ENCODE assay signal across 12 mouse cellular contexts in genomic region chr4:137396641-137397525, GRCm38 (mm10). TPM values are rescaled to one million over a fixed set of nuclear protein-coding genes. Genes with fewer than 3 reads are reported as not detected.
DNase-seq lines count a peak whose midpoint lies in the region; ATAC-seq lines count a peak whose summit lies in the region.
"Had no signal": no experiment of that assay in that cellular context is flagged by ENCODE, and none has a peak within 500 bp of the region (broad histone marks: within the 10 kb centered on the region; RNA-seq: fewer than 3 reads in every experiment).

No protein-coding gene starts in this region.

- H3K36me3 ChIP-seq in heart, embryonic 16.5 days (ENCODE audit: control insufficient read depth, insufficient read depth): no peaks in the 10 kb centered on the region
- no peaks in the 10 kb centered on the region for H3K36me3 ChIP-seq in midbrain, embryonic 14.5 days (ENCODE audit: control insufficient read depth, insufficient read depth, low read length)
- H3K36me3 ChIP-seq: embryonic facial prominence, embryonic 10.5 days; limb, embryonic 12.5 days had no signal

- 56% methylated on average over 15 of the region's 15 CpGs for WGBS in heart, embryonic 16.5 days
- 80% methylated on average over 15 of the region's 15 CpGs for WGBS in midbrain, embryonic 14.5 days

- H3K4me3 ChIP-seq in brown adipose tissue, adult 24 weeks (ENCODE audit: insufficient read depth, low read depth, low read length): no peak overlapping the region
- no peak overlapping the region for H3K4me3 ChIP-seq in heart, embryonic 16.5 days (ENCODE audit: low read length)
- H3K4me3 ChIP-seq in midbrain, embryonic 14.5 days (replicated peaks; ENCODE audit: low read depth, low read length): no peak overlapping the region
- H3K4me3 ChIP-seq: embryonic facial prominence, embryonic 10.5 days; limb, embryonic 12.5 days had no signal

- H3K27ac ChIP-seq in brown adipose tissue, adult 24 weeks (replicated peaks; ENCODE audit: low read depth, low read length): peak overlapping the region; percentile 88
- no peak overlapping the region for H3K27ac ChIP-seq in heart, embryonic 16.5 days (ENCODE audit: low read length)
- H3K27ac ChIP-seq in midbrain, embryonic 14.5 days (replicated peaks; ENCODE audit: low read depth, low read length): no peak overlapping the region
- H3K27ac ChIP-seq: embryonic facial prominence, embryonic 10.5 days; limb, embryonic 12.5 days had no signal

- no peak overlapping the region for H3K4me2 ChIP-seq in heart, embryonic 16.5 days (ENCODE audit: low read depth, low read length)
- H3K4me2 ChIP-seq in midbrain, embryonic 14.5 days (ENCODE audit: low read length): no peak overlapping the region
- H3K4me2 ChIP-seq: limb, embryonic 12.5 days had no signal

- H3K9me3 ChIP-seq in heart, embryonic 16.5 days (replicated peaks; ENCODE audit: control insufficient read depth, low read length): peaks cover 4% of the 10 kb centered on the region; the same call in 1 of the 2 replicates
- H3K9me3 ChIP-seq in midbrain, embryonic 14.5 days (ENCODE audit: control insufficient read depth, low read length): no peaks in the 10 kb centered on the region
- H3K9me3 ChIP-seq: limb, embryonic 12.5 days had no signal

- H3K4me1 ChIP-seq in brown adipose tissue, adult 24 weeks (ENCODE audit: control insufficient read depth, insufficient read depth, insufficient read length, low read length): peaks cover 12% of the 10 kb centered on the region
- H3K4me1 ChIP-seq in heart, embryonic 16.5 days (ENCODE audit: control insufficient read depth, insufficient read depth, low read length): no peaks in the 10 kb centered on the region
- no peaks in the 10 kb centered on the region for H3K4me1 ChIP-seq in midbrain, embryonic 14.5 days (ENCODE audit: control insufficient read depth, insufficient read depth, low read length)
- H3K4me1 ChIP-seq: embryonic facial prominence, embryonic 10.5 days; limb, embryonic 12.5 days had no signal

- H3K9ac ChIP-seq in heart, embryonic 16.5 days (ENCODE audit: low read length): no peak overlapping the region
- H3K9ac ChIP-seq in midbrain, embryonic 14.5 days (replicated peaks; ENCODE audit: low read length): no peak overlapping the region
- H3K9ac ChIP-seq: limb, embryonic 12.5 days had no signal

- peak; percentile 24 for DNase-seq in lung, postnatal 14 days
- no peak for DNase-seq in lung, postnatal 25 days (ENCODE audit: low spot score)
- peak; percentile 63 for DNase-seq in testis, postnatal 10 days (ENCODE audit: low spot score)
- no peak for DNase-seq in embryo, embryonic 11 days
- DNase-seq in midbrain, embryonic 14.5 days: no peak

- peak; percentile 37; the same call in 1 of the 2 replicates for ATAC-seq in heart, embryonic 16.5 days (replicated peaks; ENCODE audit: extremely low read depth, insufficient read depth, low FRiP score)
- no peak for ATAC-seq in erythroblast, adult 5-6 weeks (replicated peaks; ENCODE audit: low FRiP score, poor library complexity, severe bottlenecking)
- ATAC-seq in midbrain, embryonic 14.5 days (ENCODE audit: low FRiP score, low TSS enrichment): no peak

- no peaks in the 10 kb centered on the region for H3K27me3 ChIP-seq in heart, embryonic 16.5 days (ENCODE audit: control insufficient read depth, insufficient read depth, low read length)
- H3K27me3 ChIP-seq in midbrain, embryonic 14.5 days (ENCODE audit: control insufficient read depth, insufficient read depth, low read length): no peaks in the 10 kb centered on the region
- H3K27me3 ChIP-seq: limb, embryonic 12.5 days had no signal

RNA-seq across cellular contexts. Expression of gene Cela3a, which starts 12.7 kb away (rescaled TPM):
- not detected in 2 replicates for polyA plus RNA-seq in brown adipose tissue, adult 24 weeks (2012; ENCODE audit: insufficient read depth, insufficient read length, missing spikeins)
- not detected in 2 replicates for polyA plus RNA-seq in heart, embryonic 16.5 days (2015; fragmentation: Nextera tagmentation; extraction: Ambion mirVana)
- not detected in 2 replicates for total RNA-seq in erythroblast, adult 5-6 weeks (2015; ENCODE audit: low replicate concordance)
- not detected in 2 replicates for total RNA-seq in erythroblast, adult 5-6 weeks (2017; ENCODE audit: low replicate concordance)
- polyA plus RNA-seq in midbrain, embryonic 14.5 days (2014; fragmentation: Nextera tagmentation; extraction: Ambion mirVana): not detected in 2 replicates
- total RNA-seq: monocyte, adult 5-6 weeks had no signal
- polyA plus RNA-seq: embryonic facial prominence, embryonic 10.5 days; heart, embryonic 14.5 days; limb, embryonic 12.5 days had no signal

RNA-seq across cellular contexts. Expression of gene Cela3b, which starts 33.5 kb away (rescaled TPM):
- not detected in 2 replicates for polyA plus RNA-seq in brown adipose tissue, adult 24 weeks (2012; ENCODE audit: insufficient read depth, insufficient read length, missing spikeins)
- 0.35 TPM in 1 of 2 replicates, not detected in the other for polyA plus RNA-seq in heart, embryonic 16.5 days (2015; fragmentation: Nextera tagmentation; extraction: Ambion mirVana)
- total RNA-seq in erythroblast, adult 5-6 weeks (2015; ENCODE audit: low replicate concordance): not detected in 2 replicates
- total RNA-seq in erythroblast, adult 5-6 weeks (2017; ENCODE audit: low replicate concordance): not detected in 2 replicates
- not detected in 2 replicates for polyA plus RNA-seq in midbrain, embryonic 14.5 days (2014; fragmentation: Nextera tagmentation; extraction: Ambion mirVana)
- total RNA-seq: monocyte, adult 5-6 weeks had no signal
- polyA plus RNA-seq: embryonic facial prominence, embryonic 10.5 days; heart, embryonic 14.5 days; limb, embryonic 12.5 days had no signal

RNA-seq across cellular contexts. Expression of gene Cdc42, which starts 39.4 kb away (rescaled TPM):
- 352 and 400 TPM in 2 replicates for polyA plus RNA-seq in brown adipose tissue, adult 24 weeks (2012; ENCODE audit: insufficient read depth, insufficient read length, missing spikeins)
- 497 and 514 TPM in 2 replicates for polyA plus RNA-seq in heart, embryonic 16.5 days (2015; fragmentation: Nextera tagmentation; extraction: Ambion mirVana)
- total RNA-seq in erythroblast, adult 5-6 weeks (2015; ENCODE audit: low replicate concordance): 236 and 252 TPM in 2 replicates
- total RNA-seq in erythroblast, adult 5-6 weeks (2017; ENCODE audit: low replicate concordance): 105 and 186 TPM in 2 replicates
- polyA plus RNA-seq in midbrain, embryonic 14.5 days (2014; fragmentation: Nextera tagmentation; extraction: Ambion mirVana): 984 and 991 TPM in 2 replicates

RNA-seq across cellular contexts. Expression of gene 1700013G24Rik, which starts 56.2 kb away (rescaled TPM):
- polyA plus RNA-seq in brown adipose tissue, adult 24 weeks (2012; ENCODE audit: insufficient read depth, insufficient read length, missing spikeins): not detected in 2 replicates
- not detected in 2 replicates for polyA plus RNA-seq in heart, embryonic 16.5 days (2015; fragmentation: Nextera tagmentation; extraction: Ambion mirVana)
- not detected in 2 replicates for total RNA-seq in erythroblast, adult 5-6 weeks (2015; ENCODE audit: low replicate concordance)
- total RNA-seq in erythroblast, adult 5-6 weeks (2017; ENCODE audit: low replicate concordance): not detected in 2 replicates
- not detected in 2 replicates for polyA plus RNA-seq in midbrain, embryonic 14.5 days (2014; fragmentation: Nextera tagmentation; extraction: Ambion mirVana)
- total RNA-seq: monocyte, adult 5-6 weeks had no signal
- polyA plus RNA-seq: embryonic facial prominence, embryonic 10.5 days; heart, embryonic 14.5 days; limb, embryonic 12.5 days had no signal

Comparison
In these comparisons a context has a peak if more than half of its experiments do, and no peak if none do; other contexts are left out.
1. DNase-seq: peak in lung, postnatal 14 days (single experiment) and testis, postnatal 10 days (single experiment); none in lung, postnatal 25 days (single experiment), embryo, embryonic 11 days (single experiment) and midbrain, embryonic 14.5 days (single experiment).